Mouse (Mus musculus): ENCODE measurements at regions not wholly inside any gene's neighbourhood (a gene's known extent, or its start where the extent isn't known, plus 50 kb on each side); places are given as distances from the start of the nearest gene placed in this dataset.

GRCm38 (mm10) chr15:64618471-64618870 is 199.0 kb upstream of the Gm21798 start:
- DNase-seq (ENCODE audit: low spot score in 2 of 2) = no peak

- DNase-seq (ENCODE audit: low spot score in 2 of 2) = no peak
Observed at GRCm38 (mm10) chr15:64621876-64622275, 195.6 kb upstream of the Gm21798 start.

- peak in 1 of 2 experiments; percentile 15 for DNase-seq (ENCODE audit: low spot score in 2 of 2)
Observed at GRCm38 (mm10) chr15:64622591-64622990, 194.9 kb upstream of the Gm21798 start.

GRCm38 (mm10) chr15:64626359-64626758 is 191.1 kb upstream of the Gm21798 start:
- DNase-seq (ENCODE audit: low spot score in 2 of 2) = no peak

- peak; percentile 53 to 56 for DNase-seq (ENCODE audit: low spot score in 2 of 2)
Observed at GRCm38 (mm10) chr15:64627258-64627657, 190.2 kb upstream of the Gm21798 start.

All from urinary bladder, adult 18-20 months (tissue).